Mouse (Mus musculus) layer of hippocampus, postnatal 10 days (tissue): ENCODE measurements around the gene Capn2. TPM values are rescaled to one million over a fixed set of nuclear protein-coding genes. Genes with fewer than 3 reads are reported as not detected.

ENCODE experiments used
- DNase-seq, 2 experiments: peaks; one replicate each; pipeline ENCODE4 v3.0.0; 2021; ENCODE audit warnings: low spot score in 2 of 2
- total RNA-seq, 2 experiments: library from RNA; stranded (reverse); gene quantifications; 2 replicates each; pipeline ENCODE4 v1.2.3; 2021

Gene Capn2
- total RNA-seq, 2 experiments from 2014 or later: 75.3 to 77.7 TPM

- DNase-seq: no peak
These were observed 14.8 kb downstream of the Capn2 start for GRCm38 (mm10) chr1:182502491-182503050.

- no peak for DNase-seq
These were observed 15.5 kb downstream of the Capn2 start for GRCm38 (mm10) chr1:182501815-182502405.

DNA sequence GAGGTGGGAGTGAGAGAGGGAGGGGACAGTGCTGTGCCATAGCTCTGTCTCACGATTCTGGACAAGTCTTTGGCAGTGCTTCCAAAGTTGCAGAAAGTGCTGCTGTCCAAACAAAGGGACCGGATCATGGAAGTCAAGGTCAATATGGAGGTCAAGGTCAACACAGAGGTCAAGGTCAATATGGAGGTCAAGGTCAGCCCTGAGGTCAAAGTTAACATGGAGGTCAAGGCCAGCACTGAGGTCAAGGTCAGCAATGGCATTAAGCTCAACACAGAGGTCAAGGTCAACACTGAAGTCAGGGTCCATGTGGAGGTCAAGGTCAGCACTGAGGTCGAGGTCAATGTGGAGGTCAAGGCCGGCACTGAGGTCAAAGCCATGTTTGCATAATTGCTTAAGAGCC is 16.6 kb downstream of the Capn2 start:
- no peak for DNase-seq

GRCm38 (mm10) chr1:182500224-182500623 is 17.2 kb downstream of the Capn2 start:
- DNase-seq: no peak

DNA sequence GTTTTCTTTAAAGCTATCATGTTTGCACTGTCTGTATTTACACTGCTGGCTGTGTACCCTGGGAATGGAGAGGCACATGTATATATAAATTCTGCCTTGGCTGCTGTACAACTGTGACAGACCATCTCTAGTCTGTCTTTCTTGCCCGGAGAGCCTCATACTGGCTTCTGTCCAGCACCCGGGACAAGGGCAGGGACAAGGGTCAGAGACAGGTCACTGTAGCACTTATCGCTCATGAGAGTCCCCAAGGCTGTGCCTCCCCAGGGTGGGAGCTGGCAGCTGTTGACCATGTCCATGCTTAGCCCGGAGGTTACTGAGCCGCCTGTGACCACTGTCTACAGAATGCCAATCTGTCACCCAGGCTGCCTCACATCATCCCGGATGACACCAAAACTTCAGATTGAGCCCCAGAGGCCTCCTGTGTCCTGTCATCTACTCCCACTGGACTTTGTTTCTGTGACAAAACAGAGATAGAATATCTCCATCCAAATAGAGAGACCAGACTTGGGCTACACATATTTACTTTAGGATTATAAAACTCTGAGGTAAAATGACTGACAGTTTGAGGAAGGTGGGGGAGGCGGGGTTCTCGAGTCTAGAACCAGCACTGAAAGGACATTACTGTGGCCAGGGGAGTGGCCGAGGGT is 17.8 kb downstream of the Capn2 start:
- no peak for DNase-seq

- no peak for DNase-seq
These were observed 19.7 kb downstream of the Capn2 start for GRCm38 (mm10) chr1:182497736-182498135.

DNA sequence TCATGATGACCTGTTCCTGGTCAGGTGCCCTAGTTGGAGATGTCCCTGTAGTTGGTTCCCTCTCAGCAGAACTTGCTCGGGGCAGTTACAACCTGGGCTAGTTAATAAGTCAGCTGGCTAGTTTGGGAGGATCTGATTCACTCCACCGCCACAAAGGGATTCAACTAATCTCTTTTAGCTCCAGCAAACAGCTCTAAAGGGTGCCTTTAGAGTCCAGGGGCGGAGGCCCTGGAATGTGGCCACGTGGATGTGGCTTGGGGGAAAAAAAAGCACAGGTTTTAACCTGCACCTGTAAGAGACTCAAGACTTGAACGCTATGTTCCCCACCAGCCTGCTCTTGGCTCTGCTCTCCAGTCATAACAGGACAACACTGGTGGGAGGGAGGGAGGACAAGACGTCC is 20.7 kb downstream of the Capn2 start:
- DNase-seq: no peak

DNA sequence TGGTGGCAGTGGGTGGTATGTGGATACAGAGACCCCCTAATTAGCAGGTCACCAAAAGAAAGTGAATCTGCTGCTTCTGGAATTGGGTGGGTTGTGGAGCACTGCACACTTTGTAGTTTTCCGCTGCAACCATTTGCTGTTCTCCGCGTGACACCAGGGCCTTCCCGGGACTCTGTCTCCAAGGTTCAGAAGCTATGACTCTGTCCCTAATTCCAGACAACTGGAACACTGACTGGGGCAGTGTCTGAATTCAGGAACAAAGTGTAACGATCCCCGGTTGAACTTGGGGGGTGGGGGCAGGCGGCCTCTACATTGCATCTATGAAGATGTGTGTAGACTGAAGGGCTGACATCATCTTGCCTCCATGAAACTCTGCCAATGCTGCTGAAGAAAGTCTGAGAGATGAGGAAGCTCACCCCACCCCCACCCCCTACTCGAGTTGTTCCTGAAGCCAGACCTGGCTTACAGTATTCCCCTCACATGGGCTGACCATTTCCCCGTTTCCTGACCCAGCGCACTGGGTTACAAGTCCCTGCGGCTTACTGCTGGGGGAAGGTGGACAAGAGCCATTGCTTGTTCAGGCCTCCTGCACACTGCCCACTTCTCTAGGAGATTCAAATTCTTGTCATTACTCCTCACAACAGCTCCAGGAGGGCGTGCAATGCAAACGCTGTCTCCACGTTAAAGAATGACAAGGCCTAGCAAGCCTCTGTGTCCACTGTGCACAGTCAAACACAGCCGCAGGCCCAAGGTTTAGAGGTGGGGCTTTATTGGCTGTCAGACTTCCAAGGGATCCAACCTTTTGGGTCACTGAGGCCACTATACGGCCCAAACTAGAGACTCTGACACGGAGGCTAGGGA is 22.9 kb downstream of the Capn2 start:
- no peak for DNase-seq

DNA sequence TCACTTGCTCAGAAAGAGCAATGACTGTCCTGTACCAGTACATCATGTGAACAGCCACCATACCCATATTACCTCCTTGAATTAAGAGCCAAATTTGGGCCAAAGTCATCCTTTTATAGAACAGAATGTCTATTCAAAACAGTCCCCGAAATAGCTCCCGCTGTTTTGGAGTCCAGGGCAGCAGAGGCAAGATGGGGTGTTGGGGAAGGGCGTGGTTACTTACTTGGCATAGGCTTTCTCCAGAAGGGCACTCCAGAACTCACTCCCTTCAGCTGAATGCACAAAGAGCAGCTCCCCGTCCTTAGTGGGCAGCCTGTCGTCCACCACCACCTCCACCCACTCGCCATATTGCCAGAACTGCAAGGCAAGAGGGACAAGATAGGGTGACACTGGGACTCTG is 25.6 kb downstream of the Capn2 start:
- DNase-seq: no peak

DNA sequence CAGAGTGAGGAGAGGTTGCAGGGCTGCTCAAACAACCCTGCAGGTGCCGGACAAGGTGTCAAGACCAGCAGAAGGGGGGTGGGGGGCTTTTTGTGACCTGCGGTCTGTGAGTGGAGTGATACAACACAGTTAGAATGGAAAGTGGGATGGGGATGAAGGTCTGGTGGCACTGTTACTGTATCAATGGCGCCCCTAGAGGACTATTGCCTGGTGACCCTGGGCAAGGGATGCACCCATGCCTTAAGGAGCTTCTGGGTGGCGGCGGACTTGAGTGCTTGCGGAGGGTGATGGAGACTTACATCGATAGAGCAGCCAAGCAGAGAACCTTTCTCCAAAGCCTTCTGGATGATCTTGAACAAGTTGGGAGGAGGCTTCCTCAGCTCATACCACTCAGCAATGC is 26.8 kb downstream of the Capn2 start:
- DNase-seq: no peak

GRCm38 (mm10) chr1:182489803-182490452 is 27.5 kb downstream of the Capn2 start:
- DNase-seq: peak; percentile 89 to 93

DNA sequence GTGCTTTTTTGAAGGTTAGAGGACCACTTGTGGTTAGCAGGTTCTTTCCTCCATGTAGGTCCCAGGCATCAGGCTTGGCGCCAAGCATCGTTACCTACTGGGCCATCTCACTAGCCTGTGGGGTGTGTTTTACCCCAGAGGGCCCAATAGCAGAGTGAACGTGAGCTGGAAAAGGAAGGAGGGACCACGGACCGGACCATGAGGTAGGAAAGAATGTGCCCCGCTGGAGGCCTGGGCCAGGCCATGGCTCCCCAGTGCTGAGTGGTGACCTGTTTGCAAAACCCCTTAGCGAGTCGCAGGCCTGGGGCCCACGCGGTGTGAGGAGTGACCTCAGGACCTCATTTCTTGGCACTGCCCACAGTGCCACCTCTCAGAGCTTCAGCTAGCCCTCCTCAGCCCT is 28.9 kb downstream of the Capn2 start:
- DNase-seq: no peak

DNA sequence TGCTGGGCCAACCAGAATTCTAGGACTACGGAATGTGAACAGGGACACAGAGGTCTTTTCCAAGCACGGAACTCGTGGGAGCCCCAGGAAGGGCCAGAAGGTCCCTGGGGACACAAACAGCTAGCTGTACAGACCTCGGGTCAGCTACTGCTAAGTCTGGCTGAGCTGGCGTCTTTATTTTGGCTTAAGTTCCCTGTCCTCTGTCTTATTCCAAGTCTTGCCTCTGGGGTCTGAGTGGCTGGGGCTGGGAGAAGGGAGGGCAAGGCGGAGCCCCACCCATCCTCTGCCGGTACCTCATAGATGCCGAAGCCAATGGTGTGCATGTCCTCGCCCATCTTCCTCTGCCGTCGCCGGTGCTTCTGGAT is 33.5 kb downstream of the Capn2 start:
- DNase-seq: peak in 1 of 2 experiments; percentile 39

- peak in 1 of 2 experiments; percentile 47 for DNase-seq
These were observed 34.2 kb downstream of the Capn2 start for GRCm38 (mm10) chr1:182482991-182483909.

DNA sequence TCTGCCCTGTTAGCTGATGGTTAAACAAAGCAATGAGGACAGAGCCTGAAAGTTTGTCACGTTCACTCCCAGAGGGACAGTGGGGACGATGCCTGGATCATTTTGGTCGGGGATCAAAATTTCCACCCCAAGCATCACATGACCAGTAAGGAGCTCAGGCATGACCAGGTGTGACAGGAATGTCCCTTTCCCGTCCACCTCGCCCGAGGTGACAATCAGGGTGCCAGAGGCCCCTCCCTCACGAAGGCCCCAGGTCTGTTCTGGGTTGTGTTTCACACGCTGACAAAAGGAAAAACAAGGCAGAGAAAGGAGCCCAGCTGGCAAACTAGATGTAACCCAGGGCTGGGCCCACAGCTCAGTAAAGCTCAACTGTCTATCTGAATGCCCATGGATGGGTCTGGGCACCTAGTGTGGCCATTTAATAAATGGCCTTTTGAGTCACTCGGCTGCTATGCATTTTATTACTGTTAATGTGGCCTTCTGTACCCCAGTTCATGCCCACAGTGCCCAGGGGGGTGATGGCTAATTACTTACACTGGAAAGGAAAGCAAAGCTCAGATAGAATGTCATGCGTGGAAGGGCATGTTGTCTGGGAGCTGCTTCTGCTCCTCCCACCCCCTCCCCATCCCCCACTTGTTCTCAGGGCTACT is 35.6 kb downstream of the Capn2 start:
- DNase-seq: no peak

DNA sequence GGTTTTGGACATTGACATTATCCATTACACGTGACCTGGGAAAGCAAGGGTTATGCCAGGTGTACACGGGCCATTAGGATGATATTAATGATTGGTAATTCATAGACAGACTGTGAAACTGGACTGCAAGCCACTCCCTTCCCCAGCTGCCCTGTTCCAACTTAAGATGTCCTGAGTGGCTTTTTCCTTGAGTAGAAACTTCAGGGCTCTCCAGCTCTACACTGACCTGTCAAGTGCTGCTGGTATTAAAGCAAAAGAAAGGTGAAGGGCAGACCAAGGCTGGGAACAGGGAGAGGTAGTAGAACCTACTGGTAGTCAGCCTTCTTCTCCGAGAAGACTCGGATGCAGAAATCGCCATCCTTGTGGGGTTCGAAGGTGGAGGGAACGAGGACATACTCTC is 36.3 kb downstream of the Capn2 start:
- DNase-seq: no peak

DNA sequence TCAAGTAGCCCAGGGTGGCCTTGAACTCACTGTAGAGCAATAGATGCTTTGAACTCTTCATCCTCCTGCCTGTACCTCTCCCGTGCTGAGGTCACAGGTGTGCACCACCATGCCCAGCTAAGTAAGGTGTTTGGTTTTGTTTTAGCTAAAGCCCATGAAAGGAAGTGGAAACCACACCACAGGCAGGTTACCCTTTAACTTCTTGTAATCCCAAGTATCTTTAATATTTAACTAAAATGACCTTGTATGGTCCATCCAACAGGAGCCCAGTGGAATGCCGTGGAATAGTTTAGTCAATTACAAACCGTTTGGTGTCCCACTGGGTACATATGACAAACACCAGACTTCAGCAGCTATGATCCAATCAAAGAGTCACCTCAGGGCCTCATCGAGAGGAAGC is 38.5 kb downstream of the Capn2 start:
- DNase-seq: no peak

GRCm38 (mm10) chr1:182475005-182475796 is 42.2 kb downstream of the Capn2 start:
- DNase-seq: peak in 1 of 2 experiments; percentile 38

DNA sequence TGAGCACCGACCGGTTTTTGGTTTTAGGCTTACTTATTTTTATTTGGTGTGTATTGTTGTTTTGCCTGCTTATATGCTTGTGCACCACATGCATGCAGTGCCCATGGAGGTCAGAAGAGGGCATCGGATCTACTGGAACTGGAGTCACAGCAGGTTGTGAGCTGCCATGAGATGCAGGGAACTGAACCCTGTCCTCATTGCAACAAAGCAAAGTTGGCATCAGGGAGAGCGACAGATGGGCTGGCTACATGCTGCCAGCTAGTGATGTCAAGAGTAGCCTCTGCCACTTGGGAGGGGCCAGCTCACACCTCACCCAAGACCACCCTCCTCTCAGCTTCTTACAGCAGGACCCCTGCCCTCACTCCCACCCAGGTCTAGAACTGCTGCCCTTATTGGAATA is 51.4 kb downstream of the Capn2 start:
- DNase-seq: no peak
